Mouse (Mus musculus) lung, embryonic 16.5 days (tissue): Measurements from ENCODE around the gene Desi1. TPM values are rescaled to one million over a fixed set of nuclear protein-coding genes. Genes with fewer than 3 reads are reported as not detected.
"Not testable (repeated sequence)": the region's sequence is repeated elsewhere in the genome, so short reads cannot be mapped to it uniquely, and the experiment has no call there.

Source experiments
- ATAC-seq: fragments of 200-750 bp; cut with Nextera tagmentation; 2 replicates; pipeline ENCODE4 v1.8.0; 2017; ENCODE audit warnings: low read depth, mild to moderate bottlenecking, moderate library complexity
- H3K27ac ChIP-seq: fragments of 300-500 bp; sonication (generic); 2 replicates; pipeline ENCODE4 v1.5.1; 2014; ENCODE audit warnings: mild to moderate bottlenecking, control low read depth, low read length
- H3K27me3 ChIP-seq: fragments of 300-500 bp; sonication (generic); 2 replicates; pipeline ENCODE4 v1.6.1; 2014; ENCODE audit warnings: low read depth, low read length, mixed read lengths; ENCODE audit not compliant: control insufficient read depth, insufficient read depth
- H3K36me3 ChIP-seq: fragments of 300-500 bp; sonication (generic); 2 replicates; pipeline ENCODE4 v1.6.1; 2014; ENCODE audit warnings: low read length; ENCODE audit not compliant: control insufficient read depth, insufficient read depth
- H3K4me1 ChIP-seq: fragments of 300-500 bp; sonication (generic); replicated peaks from 2 replicates; pipeline ENCODE4 v1.6.1; 2014; ENCODE audit warnings: low read length, mixed read lengths; ENCODE audit not compliant: control insufficient read depth, insufficient read depth
- H3K4me2 ChIP-seq: fragments of 300-500 bp; sonication (generic); 2 replicates; pipeline ENCODE4 v1.6.1; 2014; ENCODE audit warnings: low read depth, low read length, control low read depth
- H3K4me3 ChIP-seq: fragments of 300-500 bp; sonication (generic); 2 replicates; pipeline ENCODE4 v1.5.1; 2014; ENCODE audit warnings: mild to moderate bottlenecking, low read length, control low read depth
- H3K9ac ChIP-seq: fragments of 300-500 bp; sonication (generic); 2 replicates; pipeline ENCODE4 v1.6.1; 2014; ENCODE audit warnings: low read length, control low read depth
- H3K9me3 ChIP-seq: fragments of 300-500 bp; sonication (generic); 2 replicates; pipeline ENCODE4 v1.6.1; 2016; ENCODE audit warnings: low read length; ENCODE audit not compliant: control insufficient read depth
- WGBS: fragments of 180-500 bp; shearing (Covaris S2); extraction: QIAGEN DNeasy Blood & Tissue Kit; methylation state at CpG from one replicate; pipeline ENCODE4 v1.1.7; 2014; 5-methylcytosine and 5-hydroxymethylcytosine counted together
- polyA plus RNA-seq: library from polyadenylated mRNA; unstranded; fragments of >200 nt; fragmentation: Nextera tagmentation; extraction: Ambion mirVana; gene quantifications from 2 replicates; pipeline ENCODE4 v1.2.1, GENCODE M21; 2015

The Desi1 gene
- polyA plus RNA-seq, 1 experiment from 2014 or later: 21.6 TPM

GRCm38 (mm10) chr15:81980321-81980720 lies 53.3 kb downstream of the Desi1 start, which contains the start of gene 1700029P11Rik:
TSS of gene 1700029P11Rik (plus strand) at chr15:81980540.
- Histone ChIP-seq H3K27ac (no peak within 1 kb of the TSS), H3K9ac (no peak within 1 kb of the TSS), H3K4me3 (no peak within 1 kb of the TSS), H3K9me3 (no peaks in the 10 kb centered on the region), H3K4me1 (no peaks in the 10 kb centered on the region), H3K36me3 (no peaks in the 10 kb centered on the region), H3K27me3 (no peaks in the 10 kb centered on the region), H3K4me2 (no peak within 1 kb of the TSS)
- 88% methylated on average over 23 of the region's 23 CpGs for WGBS
- no peak for ATAC-seq

- H3K4me1 ChIP-seq, H3K4me2 ChIP-seq, H3K9me3 ChIP-seq, H3K9ac ChIP-seq, H3K36me3 ChIP-seq, H3K27ac ChIP-seq, ATAC-seq, H3K27me3 ChIP-seq, H3K4me3 ChIP-seq: not testable (repeated sequence)
- WGBS: 90% methylated on average over 8 of the region's 8 CpGs
Observed at GRCm38 (mm10) chr15:81975156-81975555, 58.5 kb downstream of the Desi1 start.

GRCm38 (mm10) chr15:81970498-81970897 lies 63.2 kb downstream of the Desi1 start:
- not testable (repeated sequence) for H3K4me1 ChIP-seq, H3K9me3 ChIP-seq, ATAC-seq, H3K36me3 ChIP-seq, H3K9ac ChIP-seq, H3K4me2 ChIP-seq, H3K27me3 ChIP-seq, H3K27ac ChIP-seq, H3K4me3 ChIP-seq
- WGBS: 91% methylated on average over 4 of the region's 4 CpGs

- WGBS: 68% methylated on average over 6 of the region's 6 CpGs
- not testable (repeated sequence) for ATAC-seq, H3K27ac ChIP-seq, H3K9ac ChIP-seq, H3K4me2 ChIP-seq, H3K9me3 ChIP-seq, H3K4me3 ChIP-seq, H3K27me3 ChIP-seq, H3K36me3 ChIP-seq, H3K4me1 ChIP-seq
Observed at GRCm38 (mm10) chr15:81969635-81970034, 64.0 kb downstream of the Desi1 start.

- H3K9me3 ChIP-seq: peaks cover 4% of the 10 kb centered on the region; the same call in 1 of the 2 replicates
- 48% methylated on average over 7 of the region's 7 CpGs for WGBS
- H3K36me3 ChIP-seq: no peaks in the 10 kb centered on the region
- H3K4me1 ChIP-seq: no peaks in the 10 kb centered on the region
- no peak; the same call in 1 of the 2 replicates for ATAC-seq
- H3K27me3 ChIP-seq: no peaks in the 10 kb centered on the region
- H3K4me2 ChIP-seq: no peak overlapping the region
- no peak overlapping the region for H3K4me3 ChIP-seq
- H3K9ac ChIP-seq: no peak overlapping the region
- no peak overlapping the region for H3K27ac ChIP-seq
Observed at GRCm38 (mm10) chr15:81969173-81969572, 64.5 kb downstream of the Desi1 start.

- Histone ChIP-seq H3K9ac (no peak overlapping the region), H3K4me1 (no peaks in the 10 kb centered on the region), H3K4me3 (no peak overlapping the region), H3K27ac (no peak overlapping the region), H3K36me3 (no peaks in the 10 kb centered on the region), H3K9me3 (peaks cover 4% of the 10 kb centered on the region; the same call in 1 of the 2 replicates), H3K27me3 (no peaks in the 10 kb centered on the region), H3K4me2 (no peak overlapping the region)
- 43% methylated on average over 2 of the region's 2 CpGs for WGBS
- ATAC-seq: no peak
Observed at GRCm38 (mm10) chr15:81968447-81968846, 65.2 kb downstream of the Desi1 start.

- H3K27ac ChIP-seq: no peak overlapping the region
- no peaks in the 10 kb centered on the region for H3K4me1 ChIP-seq
- H3K4me2 ChIP-seq: no peak overlapping the region
- H3K9ac ChIP-seq: no peak overlapping the region
- 78% methylated on average over 5 of the region's 5 CpGs for WGBS
- no peak overlapping the region for H3K4me3 ChIP-seq
- no peak for ATAC-seq
- no peaks in the 10 kb centered on the region for H3K27me3 ChIP-seq
- no peaks in the 10 kb centered on the region for H3K36me3 ChIP-seq
- H3K9me3 ChIP-seq: peaks cover 4% of the 10 kb centered on the region; the same call in 1 of the 2 replicates
Observed at GRCm38 (mm10) chr15:81967821-81968220, 65.8 kb downstream of the Desi1 start.

- Histone ChIP-seq H3K4me2 (no peak overlapping the region), H3K27me3 (no peaks in the 10 kb centered on the region), H3K4me1 (no peaks in the 10 kb centered on the region), H3K9ac (no peak overlapping the region), H3K4me3 (no peak overlapping the region), H3K9me3 (no peaks in the 10 kb centered on the region), H3K36me3 (no peaks in the 10 kb centered on the region), H3K27ac (no peak overlapping the region)
- ATAC-seq: peak; percentile 49; the same call in 1 of the 2 replicates
- WGBS: 58% methylated on average over 12 of the region's 14 CpGs
Observed at GRCm38 (mm10) chr15:81966062-81966829, 67.4 kb downstream of the Desi1 start.

- H3K4me1 ChIP-seq: no peaks in the 10 kb centered on the region
- H3K27me3 ChIP-seq: no peaks in the 10 kb centered on the region
- H3K36me3 ChIP-seq: no peaks in the 10 kb centered on the region
- H3K9me3 ChIP-seq: no peaks in the 10 kb centered on the region
- 59% methylated on average over 4 of the region's 4 CpGs for whole genome bisulfite sequencing
- H3K4me2 ChIP-seq: no peak overlapping the region
- ATAC-seq: no peak
- no peak overlapping the region for H3K4me3 ChIP-seq
- H3K27ac ChIP-seq: no peak overlapping the region
- H3K9ac ChIP-seq: no peak overlapping the region
Observed at GRCm38 (mm10) chr15:81964980-81965545, 68.6 kb downstream of the Desi1 start.
